8 mouse cellular contexts compared by ENCODE assay signal in the genomic region with DNA sequence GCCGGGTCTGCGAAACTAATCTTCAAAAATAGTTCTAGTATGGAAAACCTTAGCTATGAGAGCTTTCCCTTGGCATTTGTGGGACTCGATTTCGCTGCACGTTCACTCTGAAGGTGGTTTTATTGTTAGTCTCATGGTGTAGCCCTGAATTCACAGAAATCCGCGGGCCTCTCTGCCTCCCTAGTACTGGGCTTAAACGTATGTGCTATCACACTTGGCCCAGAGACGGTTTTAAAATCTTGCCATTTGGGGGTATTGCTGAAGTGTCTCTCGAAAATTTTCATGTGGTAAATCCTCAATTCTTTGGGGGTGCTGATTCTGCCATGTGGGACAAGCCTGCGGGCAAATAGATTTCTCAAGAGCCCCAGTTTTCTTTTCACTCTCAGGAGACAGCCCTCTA. TPM values are rescaled to one million over a fixed set of nuclear protein-coding genes. Genes with fewer than 3 reads are reported as not detected.
DNase-seq lines count a peak whose midpoint lies in the region; ATAC-seq and TF ChIP-seq lines count a peak whose summit lies in the region.

No protein-coding gene starts in this region.

- peak overlapping the region; percentile 87 for H3K4me3 ChIP-seq in cerebellum, adult 2 months (replicated peaks; ENCODE audit: insufficient read depth, low read depth, low read length)
- H3K4me3 ChIP-seq in spleen, adult 2 months (ENCODE audit: extremely low read depth, insufficient read depth, insufficient read length) = peak overlapping the region; percentile 71
- H3K4me3 ChIP-seq in intestine, embryonic 16.5 days (ENCODE audit: low read length) = peak overlapping the region; percentile 74
- H3K4me3 ChIP-seq in neural tube, embryonic 11.5 days (ENCODE audit: low read depth, low read length) = peak overlapping the region; percentile 54

- H3K4me2 ChIP-seq in intestine, embryonic 16.5 days (ENCODE audit: low read depth, low read length) = peak overlapping the region; percentile 80
- H3K4me2 ChIP-seq in neural tube, embryonic 11.5 days (ENCODE audit: low read depth) = peak overlapping the region; percentile 58

- H3K4me1 ChIP-seq in cerebellum, adult 2 months (ENCODE audit: control insufficient read depth, insufficient read depth, low read length) = no peaks in the 10 kb centered on the region; the same call in 1 of the 2 replicates
- peaks cover 2% of the 10 kb centered on the region for H3K4me1 ChIP-seq in spleen, adult 2 months (ENCODE audit: control insufficient read depth, insufficient read depth, insufficient read length)
- H3K4me1 ChIP-seq in intestine, embryonic 16.5 days (ENCODE audit: control insufficient read depth, insufficient read depth, low read length) = peaks cover 14% of the 10 kb centered on the region
- peaks cover 8% of the 10 kb centered on the region; the same call in 1 of the 2 replicates for H3K4me1 ChIP-seq in neural tube, embryonic 11.5 days (ENCODE audit: control insufficient read depth, insufficient read depth, low read length)

- no peaks in the 10 kb centered on the region for H3K9me3 ChIP-seq in intestine, embryonic 16.5 days (ENCODE audit: control insufficient read depth, low read length)
- H3K9me3 ChIP-seq in neural tube, embryonic 11.5 days (ENCODE audit: control insufficient read depth, low read length) = no peaks in the 10 kb centered on the region

- TF ChIP-seq CTCF in cerebellum, adult 2 months (IDR thresholded peaks at IDR 0.05; ENCODE audit: borderline replicate concordance, insufficient read depth, low read depth, low read length) = no peak
- TF ChIP-seq CTCF in spleen, adult 2 months (IDR thresholded peaks at IDR 0.05; ENCODE audit: extremely low read depth, insufficient read depth, insufficient read length, insufficient replicate concordance) = no peak

- TF ChIP-seq POLR2A in cerebellum, adult 2 months (IDR thresholded peaks at IDR 0.05; ENCODE audit: borderline replicate concordance, insufficient read depth, low read length) = no peak
- no peak for TF ChIP-seq POLR2A in spleen, adult 2 months (IDR thresholded peaks at IDR 0.05; ENCODE audit: low read depth, low read length)

- H3K27me3 ChIP-seq in cerebellum, adult 2 months (ENCODE audit: control insufficient read depth, insufficient read depth, low read length) = no peaks in the 10 kb centered on the region
- H3K27me3 ChIP-seq in spleen, adult 2 months (ENCODE audit: control insufficient read depth, insufficient read depth, low read length) = no peaks in the 10 kb centered on the region
- no peaks in the 10 kb centered on the region for H3K27me3 ChIP-seq in intestine, embryonic 16.5 days (replicated peaks; ENCODE audit: control insufficient read depth, insufficient read depth, low read length)
- no peaks in the 10 kb centered on the region for H3K27me3 ChIP-seq in neural tube, embryonic 11.5 days (ENCODE audit: control insufficient read depth, insufficient read depth, low read length)

- H3K36me3 ChIP-seq in spleen, adult 2 months (ENCODE audit: control insufficient read depth, insufficient read depth, low read length) = no peaks in the 10 kb centered on the region
- H3K36me3 ChIP-seq in intestine, embryonic 16.5 days (ENCODE audit: control insufficient read depth, insufficient read depth, low read length) = no peaks in the 10 kb centered on the region
- H3K36me3 ChIP-seq in neural tube, embryonic 11.5 days (ENCODE audit: control insufficient read depth, insufficient read depth, low read length) = no peaks in the 10 kb centered on the region

- DNase-seq in cerebellum, adult 2 months = no peak
- DNase-seq in cerebellum, postnatal 14 days = no peak
- DNase-seq in spleen, adult 2 months (ENCODE audit: low read depth in 1 of 2, low spot score in 2 of 2) = no peak
- DNase-seq in spleen, postnatal 10 days (ENCODE audit: low spot score in 2 of 2) = no peak
- DNase-seq in neural tube, embryonic 11.5 days (ENCODE audit: low spot score) = no peak
- no peak for DNase-seq in frontal cortex, postnatal 25 days (ENCODE audit: low spot score in 2 of 2)
- DNase-seq in yolk sac, embryonic 10.5 days (ENCODE audit: low spot score) = no peak

- peak; percentile 36; the same call in 1 of the 2 replicates for ATAC-seq in intestine, embryonic 16.5 days
- no peak for ATAC-seq in neural tube, embryonic 11.5 days (ENCODE audit: insufficient read depth, low FRiP score, low TSS enrichment)

- WGBS in cerebellum, adult 2 months = 4% methylated on average over 11 of the region's 11 CpGs
- 5% methylated on average over 11 of the region's 11 CpGs for WGBS in spleen, adult 2 months
- 7% methylated on average over 11 of the region's 11 CpGs for WGBS in intestine, embryonic 16.5 days
- WGBS in neural tube, embryonic 11.5 days = 7% methylated on average over 11 of the region's 11 CpGs

- no peak overlapping the region for H3K27ac ChIP-seq in cerebellum, adult 2 months (ENCODE audit: insufficient read depth, low read length)
- H3K27ac ChIP-seq in spleen, adult 2 months (ENCODE audit: insufficient read depth, low read length) = no peak overlapping the region
- no peak overlapping the region; the same call in 1 of the 2 replicates for H3K27ac ChIP-seq in intestine, embryonic 16.5 days (ENCODE audit: low read length)
- no peak overlapping the region for H3K27ac ChIP-seq in neural tube, embryonic 11.5 days (ENCODE audit: low read depth, low read length)

- peak overlapping the region; percentile 70 for H3K9ac ChIP-seq in intestine, embryonic 16.5 days (ENCODE audit: low read depth, low read length)
- peak overlapping the region; percentile 67 for H3K9ac ChIP-seq in neural tube, embryonic 11.5 days (ENCODE audit: low read length)

RNA-seq across cellular contexts. Expression of gene Nphp1, which starts 0.4 kb away (rescaled TPM):
- polyA plus RNA-seq in cerebellum, adult 2 months (2012; rRNA removed) = 10.6 and 11.4 TPM in 2 replicates
- 0.86 and 1.1 TPM in 2 replicates for polyA plus RNA-seq in spleen, adult 2 months (2012; rRNA removed)
- polyA plus RNA-seq in intestine, embryonic 16.5 days (2015; fragmentation: Nextera tagmentation; extraction: Ambion mirVana) = 16.3 and 17.6 TPM in 2 replicates
- 23.2 and 25.6 TPM in 2 replicates for polyA plus RNA-seq in neural tube, embryonic 11.5 days (2014; fragmentation: Nextera tagmentation; extraction: Ambion mirVana)

RNA-seq across cellular contexts. Expression of gene Mtln, which starts 3.1 kb away (rescaled TPM):
- 104 and 106 TPM in 2 replicates for polyA plus RNA-seq in cerebellum, adult 2 months (2012; rRNA removed)
- polyA plus RNA-seq in spleen, adult 2 months (2012; rRNA removed) = 21.9 and 39.2 TPM in 2 replicates
- polyA plus RNA-seq in intestine, embryonic 16.5 days (2015; fragmentation: Nextera tagmentation; extraction: Ambion mirVana) = 43.0 and 43.2 TPM in 2 replicates
- 25.2 and 25.7 TPM in 2 replicates for polyA plus RNA-seq in neural tube, embryonic 11.5 days (2014; fragmentation: Nextera tagmentation; extraction: Ambion mirVana)

RNA-seq across cellular contexts. Expression of gene Bub1, which starts 42.5 kb away (rescaled TPM):
- 0.14 and 0.15 TPM in 2 replicates for polyA plus RNA-seq in cerebellum, adult 2 months (2012; rRNA removed)
- 0.83 and 0.97 TPM in 2 replicates for polyA plus RNA-seq in spleen, adult 2 months (2012; rRNA removed)
- polyA plus RNA-seq in intestine, embryonic 16.5 days (2015; fragmentation: Nextera tagmentation; extraction: Ambion mirVana) = 30.8 and 36.8 TPM in 2 replicates
- polyA plus RNA-seq in neural tube, embryonic 11.5 days (2014; fragmentation: Nextera tagmentation; extraction: Ambion mirVana) = 35.5 TPM in 2 replicates

RNA-seq across cellular contexts. Expression of gene Acoxl, which starts 49.5 kb away (rescaled TPM):
- not detected in 2 replicates for polyA plus RNA-seq in cerebellum, adult 2 months (2012; rRNA removed)
- polyA plus RNA-seq in spleen, adult 2 months (2012; rRNA removed) = 0.23 and 0.25 TPM in 2 replicates
- 0.10 and 0.17 TPM in 2 replicates for polyA plus RNA-seq in intestine, embryonic 16.5 days (2015; fragmentation: Nextera tagmentation; extraction: Ambion mirVana)
- polyA plus RNA-seq in neural tube, embryonic 11.5 days (2014; fragmentation: Nextera tagmentation; extraction: Ambion mirVana) = 0.09 TPM in 1 of 2 replicates, not detected in the other

RNA-seq across cellular contexts. Expression of gene Mall, which starts 59.4 kb away (rescaled TPM):
- polyA plus RNA-seq in cerebellum, adult 2 months (2012; rRNA removed) = 0.84 and 0.98 TPM in 2 replicates
- 0.30 and 0.41 TPM in 2 replicates for polyA plus RNA-seq in spleen, adult 2 months (2012; rRNA removed)
- polyA plus RNA-seq in intestine, embryonic 16.5 days (2015; fragmentation: Nextera tagmentation; extraction: Ambion mirVana) = 41.8 and 55.2 TPM in 2 replicates
- 2.0 and 2.2 TPM in 2 replicates for polyA plus RNA-seq in neural tube, embryonic 11.5 days (2014; fragmentation: Nextera tagmentation; extraction: Ambion mirVana)

Comparison
In these comparisons a context has a peak if more than half of its experiments do, and no peak if none do; other contexts are left out.
1. RNA of gene Bub1, which starts 42.5 kb away (polyA plus RNA-seq): 30.8 to 36.8 TPM in intestine, embryonic 16.5 days and 35.5 TPM in neural tube, embryonic 11.5 days; 0.83 to 0.97 TPM in spleen, adult 2 months and 0.14 to 0.15 TPM in cerebellum, adult 2 months; every median in the first group is over 10 times any median in the second.
2. Peak in every context shown above with its lines, with median percentiles within 50 percentile points of each other: H3K4me3 ChIP-seq.